Mouse (Mus musculus): ENCODE measurements around the gene Atp5b.
A peak's percentile ranks its signal among the peaks of the same experiment; 100 is the strongest.
"Not testable (repeated sequence)": the region's sequence is repeated elsewhere in the genome, so short reads cannot be mapped to it uniquely, and the experiment has no call there.

The Atp5b gene

GRCm38 (mm10) chr10:128082880-128083421 is at the start of gene Atp5b:
TSS of gene Atp5b (plus strand) at chr10:128083273.
- DNase-seq = peak; percentile 99

- peak; percentile 69 for DNase-seq
These were observed 46.2 kb upstream of the Atp5b start for GRCm38 (mm10) chr10:128036746-128037425.

GRCm38 (mm10) chr10:128037921-128038320 is 45.2 kb upstream of the Atp5b start:
- DNase-seq = no peak

- DNase-seq = no peak
These were observed 43.9 kb upstream of the Atp5b start for GRCm38 (mm10) chr10:128039167-128039566.

- no peak for DNase-seq
These were observed 43.2 kb upstream of the Atp5b start for GRCm38 (mm10) chr10:128039858-128040257.

GRCm38 (mm10) chr10:128040293-128040692 is 42.8 kb upstream of the Atp5b start:
- no peak for DNase-seq

- no peak for DNase-seq
These were observed 41.4 kb upstream of the Atp5b start for GRCm38 (mm10) chr10:128041636-128042035.

- DNase-seq = no peak
These were observed 40.6 kb upstream of the Atp5b start for GRCm38 (mm10) chr10:128042466-128042865.

GRCm38 (mm10) chr10:128043041-128043835 is 39.8 kb upstream of the Atp5b start:
- no peak for DNase-seq

GRCm38 (mm10) chr10:128048157-128048556 is 34.9 kb upstream of the Atp5b start:
- no peak for DNase-seq

GRCm38 (mm10) chr10:128049741-128050140 is 33.3 kb upstream of the Atp5b start:
- no peak for DNase-seq

- no peak for DNase-seq
These were observed 32.7 kb upstream of the Atp5b start for GRCm38 (mm10) chr10:128050355-128050754.

- DNase-seq = no peak
These were observed 31.5 kb upstream of the Atp5b start for GRCm38 (mm10) chr10:128051589-128051988.

- DNase-seq = not testable (repeated sequence)
These were observed 30.9 kb upstream of the Atp5b start for GRCm38 (mm10) chr10:128052136-128052535.

GRCm38 (mm10) chr10:128053001-128053400 is 30.1 kb upstream of the Atp5b start:
- no peak for DNase-seq

GRCm38 (mm10) chr10:128058184-128058583 is 24.9 kb upstream of the Atp5b start:
- DNase-seq = no peak

- peak; percentile 99 for DNase-seq
These were observed 24.4 kb upstream of the Atp5b start, which contains the start of gene Ptges3 for GRCm38 (mm10) chr10:128058601-128059151. TSS of gene Ptges3 (plus strand) at chr10:128058954.

- DNase-seq = peak; percentile 64
These were observed 23.7 kb upstream of the Atp5b start for GRCm38 (mm10) chr10:128059207-128059981.

GRCm38 (mm10) chr10:128061109-128061508 is 22.0 kb upstream of the Atp5b start:
- DNase-seq = no peak

GRCm38 (mm10) chr10:128062221-128062989 is 20.7 kb upstream of the Atp5b start:
- no peak for DNase-seq

GRCm38 (mm10) chr10:128066072-128066471 is 17.0 kb upstream of the Atp5b start:
- no peak for DNase-seq

GRCm38 (mm10) chr10:128069201-128069600 is 13.9 kb upstream of the Atp5b start:
- DNase-seq = no peak
